Mouse (Mus musculus): ENCODE measurements at regions not wholly inside any gene's neighbourhood (a gene's known extent, or its start where the extent isn't known, plus 50 kb on each side); places are given as distances from the start of the nearest gene placed in this dataset.

DNA sequence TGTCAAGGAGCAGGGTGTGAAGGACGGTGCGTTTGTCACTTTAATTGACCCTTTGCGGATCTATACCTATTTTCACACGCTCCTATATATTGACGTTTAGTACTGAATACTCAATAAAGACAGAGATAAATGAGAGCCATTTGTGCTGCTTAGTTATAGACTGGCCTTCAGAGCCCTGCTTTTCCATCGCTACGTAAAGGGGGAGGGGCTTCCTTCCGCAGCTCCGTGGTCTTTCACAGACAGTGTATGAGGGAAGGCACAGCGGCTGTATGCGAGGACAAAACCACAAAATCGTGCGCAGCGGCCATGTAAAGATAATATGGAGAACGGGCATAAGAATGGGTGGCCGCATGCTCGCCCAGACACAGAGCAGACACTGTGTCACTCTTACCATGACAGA is 58.4 kb upstream of the Pced1b start:
- 69% methylated on average over 17 of the region's 17 CpGs for WGBS
- peak; percentile 64 for ATAC-seq (ENCODE audit: low FRiP score)
- H3K4me2 ChIP-seq (replicated peaks) = peak overlapping the region; percentile 18
- no peaks in the 10 kb centered on the region; the same call in 1 of the 2 replicates for H3K4me1 ChIP-seq
- no peaks in the 10 kb centered on the region for H3K36me3 ChIP-seq
- H3K27ac ChIP-seq = no peak overlapping the region
- H3K9ac ChIP-seq = no peak overlapping the region
- H3K4me3 ChIP-seq = no peak overlapping the region
- H3K9me3 ChIP-seq (replicated peaks) = no peaks in the 10 kb centered on the region; the same call in 1 of the 2 replicates
- H3K27me3 ChIP-seq = no peaks in the 10 kb centered on the region

DNA sequence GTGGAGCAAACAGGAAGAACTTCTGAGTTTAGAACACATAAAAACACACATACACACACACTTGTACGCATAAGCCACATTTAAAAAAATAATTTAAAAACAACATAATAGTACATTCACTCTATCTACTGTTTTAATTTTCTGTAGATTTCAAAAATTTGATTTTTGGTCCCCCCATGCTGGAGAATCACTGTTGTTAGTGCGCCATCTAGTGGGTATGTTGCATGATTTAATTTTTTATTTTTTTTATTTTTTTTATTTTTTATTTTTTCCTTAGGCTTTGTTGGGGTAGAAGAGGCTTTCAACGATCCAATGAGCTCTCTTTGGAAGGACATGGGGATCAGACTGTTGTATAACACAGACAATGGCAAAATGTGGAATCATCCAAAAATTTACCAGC is 59.1 kb upstream of the Pced1b start:
- peaks cover under 1% of the 10 kb centered on the region; the same call in 1 of the 2 replicates for H3K4me1 ChIP-seq
- H3K27ac ChIP-seq = no peak overlapping the region
- H3K4me3 ChIP-seq = no peak overlapping the region
- H3K36me3 ChIP-seq = no peaks in the 10 kb centered on the region
- 43% methylated on average over 3 of the region's 3 CpGs for WGBS
- H3K4me2 ChIP-seq (replicated peaks) = no peak overlapping the region
- no peak overlapping the region for H3K9ac ChIP-seq
- no peak for ATAC-seq (ENCODE audit: low FRiP score)
- H3K9me3 ChIP-seq (replicated peaks) = no peaks in the 10 kb centered on the region; the same call in 1 of the 2 replicates
- no peaks in the 10 kb centered on the region for H3K27me3 ChIP-seq

DNA sequence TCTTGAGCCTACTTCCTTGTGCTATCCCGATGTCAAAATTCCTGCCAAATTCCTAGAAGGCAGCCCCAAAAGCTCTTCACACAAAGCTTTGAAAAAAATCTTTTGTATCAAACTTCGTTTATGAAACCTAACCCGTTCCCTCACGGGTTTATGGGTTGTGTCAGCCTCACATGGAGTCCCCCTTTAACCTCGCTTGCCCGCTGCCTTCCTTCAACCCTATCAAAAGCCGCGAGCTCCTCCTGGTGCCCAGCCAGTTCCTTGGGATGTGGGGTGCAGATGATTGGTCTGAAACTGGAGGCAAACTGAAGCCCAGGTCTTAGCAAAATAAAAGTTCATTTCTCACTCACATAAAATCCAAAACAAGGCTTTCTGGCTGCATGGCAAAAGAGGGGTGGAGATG is 60.9 kb upstream of the Pced1b start:
- H3K4me1 ChIP-seq = peaks cover 13% of the 10 kb centered on the region
- H3K27me3 ChIP-seq = no peaks in the 10 kb centered on the region
- 75% methylated on average over 8 of the region's 8 CpGs for WGBS
- no peak overlapping the region for H3K4me2 ChIP-seq (replicated peaks)
- no peaks in the 10 kb centered on the region for H3K9me3 ChIP-seq (replicated peaks)
- no peak overlapping the region for H3K27ac ChIP-seq
- no peaks in the 10 kb centered on the region for H3K36me3 ChIP-seq
- no peak overlapping the region for H3K4me3 ChIP-seq
- no peak for ATAC-seq (ENCODE audit: low FRiP score)
- H3K9ac ChIP-seq = no peak overlapping the region

DNA sequence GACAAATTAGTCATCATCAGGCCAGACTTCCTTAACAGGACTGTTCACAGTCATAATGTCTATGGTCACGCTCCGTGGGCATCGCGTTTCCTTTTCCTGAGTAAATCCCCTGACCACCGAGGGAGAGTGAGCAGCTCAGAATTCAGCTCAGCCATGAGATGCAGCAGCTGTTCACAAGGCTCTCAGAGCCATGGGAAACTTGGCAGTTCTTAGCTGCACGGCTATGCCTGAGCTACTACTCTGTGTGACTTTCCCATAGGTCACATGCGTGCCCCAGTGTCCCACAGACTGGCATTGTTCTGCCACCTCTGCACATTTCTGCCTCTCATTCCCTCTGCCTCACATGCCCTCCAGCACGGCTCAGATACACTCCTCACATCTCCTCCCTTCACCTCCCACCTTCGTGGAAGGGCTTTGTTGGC is 64.3 kb upstream of the Pced1b start:
- Histone ChIP-seq H3K9ac (no peak overlapping the region), H3K27me3 (no peaks in the 10 kb centered on the region), H3K36me3 (no peaks in the 10 kb centered on the region), H3K9me3 (replicated peaks) (no peaks in the 10 kb centered on the region), H3K27ac (peak overlapping the region; percentile 40; the same call in 1 of the 2 replicates), H3K4me2 (replicated peaks) (no peak overlapping the region), H3K4me1 (peaks cover 30% of the 10 kb centered on the region), H3K4me3 (no peak overlapping the region)
- peak; percentile 63 for ATAC-seq (ENCODE audit: low FRiP score)
- WGBS = 42% methylated on average over 9 of the region's 9 CpGs

DNA sequence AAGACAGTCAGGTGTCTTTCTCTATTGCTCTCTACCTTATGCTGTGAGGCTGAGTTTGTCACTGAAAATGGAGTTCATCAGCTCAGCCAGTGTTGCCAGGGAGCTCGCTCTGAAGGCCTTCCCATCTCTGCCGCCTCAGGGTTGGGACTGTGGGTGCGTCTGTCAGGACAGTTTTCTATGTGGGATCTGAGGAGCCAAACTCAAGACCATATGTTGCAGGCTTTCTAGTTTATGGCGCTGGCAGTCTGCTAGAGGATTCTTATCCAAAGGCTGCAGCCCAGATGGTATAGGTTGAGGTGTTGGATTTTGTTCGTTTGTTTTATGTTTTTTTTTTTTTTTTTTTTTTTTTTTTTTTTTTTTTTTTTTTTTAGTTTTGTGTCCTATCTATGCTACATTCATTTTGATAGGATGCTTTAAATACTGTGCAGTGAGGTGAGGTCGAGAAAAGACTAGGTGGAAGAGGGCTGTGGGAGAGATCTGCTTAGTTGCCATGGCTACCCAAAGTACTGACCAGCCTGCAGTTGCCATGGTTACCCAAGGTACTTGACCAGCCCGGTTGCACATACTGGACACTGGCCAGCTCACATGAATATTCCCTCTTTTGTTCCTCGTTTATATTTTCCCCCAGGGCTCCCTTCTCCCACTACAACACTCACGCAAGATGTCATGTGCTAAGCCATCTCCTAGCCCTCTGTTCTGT is 65.8 kb upstream of the Pced1b start:
- H3K27me3 ChIP-seq = no peaks in the 10 kb centered on the region
- no peaks in the 10 kb centered on the region for H3K36me3 ChIP-seq
- peaks cover 32% of the 10 kb centered on the region for H3K4me1 ChIP-seq
- no peak overlapping the region for H3K4me3 ChIP-seq
- H3K4me2 ChIP-seq (replicated peaks) = no peak overlapping the region
- no peaks in the 10 kb centered on the region for H3K9me3 ChIP-seq (replicated peaks)
- 54% methylated on average over 9 of the region's 9 CpGs for WGBS
- H3K27ac ChIP-seq = no peak overlapping the region
- H3K9ac ChIP-seq = no peak overlapping the region
- ATAC-seq (ENCODE audit: low FRiP score) = 0 out of 2 replicates have a peak, but pooled peaks have one; percentile 58

DNA sequence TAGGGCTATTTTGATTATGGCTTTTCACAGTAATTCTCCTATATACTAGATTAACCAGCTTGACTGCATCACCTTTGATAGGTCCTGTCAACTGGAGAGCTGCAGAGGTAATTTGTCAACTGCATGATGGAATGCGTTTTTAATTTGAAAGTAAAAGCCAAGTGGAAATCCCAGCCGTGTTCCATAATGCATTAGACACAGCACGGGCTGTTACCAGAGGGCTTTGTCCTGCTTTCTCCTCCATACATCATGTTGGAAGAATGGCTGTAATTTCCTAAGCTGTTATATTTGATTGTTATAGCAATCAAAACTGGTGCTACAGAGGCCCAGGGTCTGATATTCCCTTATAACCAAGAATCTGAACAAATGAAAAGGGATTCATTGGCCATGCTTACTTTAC is 68.6 kb upstream of the Pced1b start:
- 34% methylated on average over 3 of the region's 3 CpGs for WGBS

DNA sequence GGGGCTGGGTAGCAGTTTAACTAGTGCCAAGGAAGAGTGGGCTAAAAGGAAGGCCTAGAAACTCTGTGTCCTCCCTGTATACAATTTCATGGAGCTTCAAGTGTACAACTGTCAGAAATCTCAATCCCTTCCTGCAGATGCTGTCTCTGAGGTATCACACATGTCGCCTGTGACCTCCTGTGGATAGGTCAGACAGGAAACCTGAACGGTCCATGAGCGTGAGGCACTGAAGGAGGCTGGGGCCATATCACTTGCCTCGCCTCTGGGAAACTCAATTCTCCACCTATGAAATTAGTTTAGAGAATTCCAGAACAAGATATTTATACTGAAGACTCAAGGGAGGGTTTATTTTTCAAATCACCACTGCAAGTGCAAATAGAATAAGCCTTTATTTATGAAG is 69.1 kb upstream of the Pced1b start:
- WGBS = 57% methylated on average over 4 of the region's 4 CpGs
- no peaks in the 10 kb centered on the region for H3K27me3 ChIP-seq
- H3K4me2 ChIP-seq (replicated peaks) = no peak overlapping the region
- H3K9me3 ChIP-seq (replicated peaks) = no peaks in the 10 kb centered on the region
- H3K27ac ChIP-seq = no peak overlapping the region
- peaks cover 32% of the 10 kb centered on the region for H3K4me1 ChIP-seq
- no peak for ATAC-seq (ENCODE audit: low FRiP score)
- H3K36me3 ChIP-seq = no peaks in the 10 kb centered on the region
- no peak overlapping the region for H3K9ac ChIP-seq
- no peak overlapping the region for H3K4me3 ChIP-seq

More for the DNA sequence above, 68.6 kb upstream of the Pced1b start:
- Histone ChIP-seq H3K27ac (peak overlapping the region; percentile 75), H3K9ac (0 out of 2 replicates have a peak overlapping the region, but pooled peaks have one; percentile 20), H3K27me3 (no peaks in the 10 kb centered on the region), H3K4me1 (peaks cover 32% of the 10 kb centered on the region), H3K36me3 (no peaks in the 10 kb centered on the region), H3K9me3 (replicated peaks) (no peaks in the 10 kb centered on the region), H3K4me3 (no peak overlapping the region), H3K4me2 (replicated peaks) (no peak overlapping the region)
- ATAC-seq (ENCODE audit: low FRiP score) = no peak

DNA sequence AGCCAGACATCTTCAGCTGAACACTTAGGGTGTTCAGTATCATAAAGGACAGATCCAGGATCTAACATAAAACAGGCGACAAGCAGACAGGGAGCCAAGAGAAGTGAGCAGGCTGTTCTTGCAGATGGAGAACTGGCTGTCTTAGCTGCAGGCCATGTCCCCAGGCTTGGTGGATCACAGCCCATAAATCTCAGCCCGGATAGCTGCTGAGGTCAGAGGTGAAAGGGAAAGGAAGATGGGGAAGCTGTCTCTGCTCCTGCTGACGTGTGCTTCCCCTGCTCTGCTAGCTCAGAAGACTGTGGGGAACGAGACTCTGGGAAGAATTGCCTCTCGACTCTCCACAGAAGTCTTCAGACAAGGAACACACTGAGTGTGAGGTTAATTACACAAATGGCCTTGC is 71.9 kb upstream of the Pced1b start:
- Histone ChIP-seq H3K4me3 (no peak overlapping the region), H3K4me1 (peaks cover 16% of the 10 kb centered on the region), H3K27me3 (no peaks in the 10 kb centered on the region), H3K9me3 (replicated peaks) (no peaks in the 10 kb centered on the region), H3K4me2 (replicated peaks) (no peak overlapping the region), H3K9ac (no peak overlapping the region), H3K27ac (no peak overlapping the region), H3K36me3 (no peaks in the 10 kb centered on the region)
- ATAC-seq (ENCODE audit: low FRiP score) = no peak
- 44% methylated on average over 5 of the region's 5 CpGs for WGBS

DNA sequence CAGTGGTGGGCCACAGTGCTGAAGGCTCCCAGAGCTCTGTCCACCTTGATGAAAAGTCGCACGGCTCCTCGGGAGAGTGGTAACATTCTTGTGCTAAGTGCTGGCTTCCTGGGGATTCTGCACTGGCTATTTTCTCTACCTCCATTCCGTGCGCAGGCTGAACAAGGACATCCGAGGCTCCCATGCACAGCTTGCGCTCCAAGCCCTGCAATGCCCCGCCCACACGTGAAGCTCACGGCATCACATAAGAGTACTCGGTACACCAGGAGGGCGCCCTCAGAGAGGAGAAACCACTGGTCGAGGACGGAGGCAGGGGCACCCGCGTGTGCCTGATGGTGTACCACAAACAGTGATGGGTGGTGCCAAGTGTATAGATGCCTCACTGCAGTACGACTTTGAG is 73.7 kb upstream of the Pced1b start:
- no peak overlapping the region for H3K4me2 ChIP-seq (replicated peaks)
- WGBS = 77% methylated on average over 17 of the region's 17 CpGs
- H3K27me3 ChIP-seq = no peaks in the 10 kb centered on the region
- no peak overlapping the region for H3K4me3 ChIP-seq
- peaks cover 8% of the 10 kb centered on the region for H3K4me1 ChIP-seq
- ATAC-seq (ENCODE audit: low FRiP score) = no peak
- no peaks in the 10 kb centered on the region for H3K9me3 ChIP-seq (replicated peaks)
- no peak overlapping the region for H3K9ac ChIP-seq
- H3K27ac ChIP-seq = no peak overlapping the region
- H3K36me3 ChIP-seq = no peaks in the 10 kb centered on the region

DNA sequence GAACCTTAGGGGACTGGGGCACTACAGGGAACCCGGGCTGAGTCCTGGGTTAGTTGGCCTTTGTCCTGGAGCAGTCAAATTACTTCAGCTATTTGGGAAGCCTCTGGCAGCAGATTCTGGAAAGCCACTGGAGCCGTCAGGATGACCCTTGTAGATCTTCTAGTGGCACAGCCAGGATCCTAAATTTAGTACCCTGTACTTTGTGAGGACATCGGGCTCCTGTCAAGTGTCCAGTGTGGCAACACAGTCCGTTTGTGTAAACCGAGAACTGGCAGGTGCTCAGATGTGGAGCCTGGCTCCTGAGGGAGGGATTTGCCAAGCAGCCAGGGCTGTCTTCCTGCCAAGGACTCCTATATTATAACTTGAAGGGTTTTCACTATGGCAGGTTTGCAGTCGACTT is 76.8 kb upstream of the Pced1b start:
- H3K9me3 ChIP-seq (replicated peaks) = no peaks in the 10 kb centered on the region
- WGBS = 83% methylated on average over 6 of the region's 6 CpGs
- H3K4me3 ChIP-seq = no peak overlapping the region
- no peak overlapping the region for H3K27ac ChIP-seq
- H3K27me3 ChIP-seq = no peaks in the 10 kb centered on the region
- H3K4me2 ChIP-seq (replicated peaks) = no peak overlapping the region
- no peaks in the 10 kb centered on the region for H3K36me3 ChIP-seq
- no peak for ATAC-seq (ENCODE audit: low FRiP score)
- no peak overlapping the region for H3K9ac ChIP-seq
- H3K4me1 ChIP-seq = 0 out of 2 replicates have a peak, but pooled peaks cover 2% of the 10 kb centered on the region

DNA sequence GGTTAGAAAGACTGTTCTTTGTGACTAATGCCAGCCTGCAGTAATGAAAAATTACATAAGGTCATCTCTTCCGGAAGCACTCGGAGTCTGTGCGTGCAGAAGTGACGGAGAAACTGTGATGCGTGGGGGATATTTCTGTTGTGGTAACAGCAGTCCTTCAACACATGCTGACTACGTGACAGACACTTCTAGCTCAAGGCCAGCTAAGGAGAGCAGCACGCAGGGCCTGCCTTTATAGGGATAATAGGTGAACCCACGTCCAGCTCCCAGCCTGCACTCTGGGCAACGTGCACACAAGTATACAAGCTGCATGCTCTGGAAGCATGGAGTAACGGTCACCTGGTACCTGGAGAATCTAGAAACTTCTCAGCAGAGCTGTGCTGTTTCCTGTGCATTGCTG is 77.5 kb upstream of the Pced1b start:
- 0 out of 2 replicates have a peak, but pooled peaks cover 2% of the 10 kb centered on the region for H3K4me1 ChIP-seq

DNA sequence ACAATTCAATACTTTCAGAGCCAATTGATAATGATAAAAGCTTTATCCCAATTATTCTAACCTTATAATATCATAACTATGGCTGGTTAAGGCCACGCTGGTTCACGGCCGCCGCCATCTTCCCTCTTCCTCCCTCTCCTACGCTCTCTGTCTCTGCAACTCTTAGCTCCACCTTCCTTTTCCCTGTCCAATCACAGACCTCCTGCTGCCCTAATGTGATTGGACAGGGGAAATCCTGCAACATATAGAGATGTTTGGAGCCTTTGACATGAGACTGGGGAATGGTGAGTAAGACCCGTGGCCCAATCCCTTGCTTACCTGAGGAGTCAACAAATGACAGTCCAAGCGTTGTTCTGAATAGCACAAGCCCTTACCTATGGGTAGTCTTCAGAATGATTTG is 79.8 kb upstream of the Pced1b start:
- no peak for ATAC-seq (ENCODE audit: low FRiP score)
- Histone ChIP-seq H3K27me3 (no peaks in the 10 kb centered on the region), H3K9ac (no peak overlapping the region), H3K4me1 (no peaks in the 10 kb centered on the region), H3K9me3 (replicated peaks) (no peaks in the 10 kb centered on the region), H3K36me3 (no peaks in the 10 kb centered on the region), H3K4me3 (no peak overlapping the region), H3K4me2 (replicated peaks) (no peak overlapping the region), H3K27ac (no peak overlapping the region)
- 97% methylated on average over 7 of the region's 7 CpGs for WGBS

More for the DNA sequence above, 77.5 kb upstream of the Pced1b start:
- H3K36me3 ChIP-seq = no peaks in the 10 kb centered on the region
- H3K27ac ChIP-seq = no peak overlapping the region
- H3K27me3 ChIP-seq = no peaks in the 10 kb centered on the region
- no peak for ATAC-seq (ENCODE audit: low FRiP score)
- H3K9me3 ChIP-seq (replicated peaks) = no peaks in the 10 kb centered on the region
- WGBS = 86% methylated on average over 10 of the region's 10 CpGs
- no peak overlapping the region for H3K9ac ChIP-seq
- H3K4me2 ChIP-seq (replicated peaks) = no peak overlapping the region
- H3K4me3 ChIP-seq = no peak overlapping the region

DNA sequence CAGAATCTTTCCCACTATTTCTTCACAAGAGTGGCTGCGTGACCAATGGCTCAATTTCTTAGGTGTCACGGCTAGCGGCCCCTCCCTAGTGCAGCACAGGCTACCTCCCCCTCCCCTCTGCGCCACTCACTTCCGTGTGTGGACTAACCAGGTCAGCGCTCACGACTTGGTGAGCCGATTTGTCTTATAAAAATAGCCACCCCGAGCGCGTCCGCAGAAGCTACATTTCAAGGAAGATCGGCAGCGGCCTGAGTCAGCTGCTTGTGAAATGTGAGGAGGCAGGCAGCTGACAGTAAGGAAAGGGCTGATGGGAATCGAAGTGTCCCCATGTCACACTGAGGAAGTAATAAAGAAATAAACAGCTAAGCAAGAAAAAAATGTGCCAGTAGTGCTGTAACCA is 82.3 kb upstream of the Pced1b start:
- ATAC-seq (ENCODE audit: low FRiP score) = no peak
- H3K9me3 ChIP-seq (replicated peaks) = no peaks in the 10 kb centered on the region
- WGBS = 84% methylated on average over 15 of the region's 15 CpGs
- H3K9ac ChIP-seq = no peak overlapping the region
- H3K27ac ChIP-seq = no peak overlapping the region
- H3K4me2 ChIP-seq (replicated peaks) = no peak overlapping the region
- H3K4me1 ChIP-seq = no peaks in the 10 kb centered on the region
- no peaks in the 10 kb centered on the region for H3K36me3 ChIP-seq
- no peak overlapping the region for H3K4me3 ChIP-seq
- no peaks in the 10 kb centered on the region for H3K27me3 ChIP-seq
